Mouse (Mus musculus): ENCODE measurements around the gene AC134908.4. TPM values are rescaled to one million over a fixed set of nuclear protein-coding genes. Genes with fewer than 3 reads are reported as not detected.

The AC134908.4 gene
- total RNA-seq, 1 experiment = not detected

- Histone ChIP-seq H3K4me3 (ENCODE audit: insufficient read depth in 1 of 2, low read depth in 1 of 2, low read length in 2 of 2, poor library complexity in 1 of 2, severe bottlenecking in 1 of 2) (no peak overlapping the region), H3K9ac (ENCODE audit: insufficient read depth, low read depth, low read length, poor library complexity, severe bottlenecking) (no peak overlapping the region), H3K9me3 (ENCODE audit: control insufficient read depth, insufficient read depth, low read depth, low read length) (no peaks in the 10 kb centered on the region), H3K27ac (ENCODE audit: insufficient read depth, low read depth, low read length, poor library complexity, severe bottlenecking) (no peak overlapping the region), H3K36me3 (ENCODE audit: control insufficient read depth, insufficient read depth, low read length, poor library complexity, severe bottlenecking) (peaks cover 54% of the 10 kb centered on the region), H3K4me1 (ENCODE audit: control insufficient read depth in 2 of 2, insufficient read depth in 2 of 2, low read length in 2 of 2, poor library complexity in 1 of 2) (peaks cover 2 to 30% of the 10 kb centered on the region in 2 experiments; a peak in 1 of 4 replicates)
- DNase-seq (ENCODE audit: low read depth, low spot score) = no peak
- TF ChIP-seq CHD2 (IDR thresholded peaks at IDR 0.05; ENCODE audit: low read depth, low read length) (no peak), MAFK (IDR thresholded peaks at IDR 0.05; ENCODE audit: insufficient read depth, low read depth, low read length) (no peak), ZC3H11A (IDR thresholded peaks at IDR 0.05; ENCODE audit: borderline replicate concordance, low read depth, low read length) (no peak)
- in situ Hi-C loops (cut with MboI; ENCODE audit: low sequenced_read_pairs in 2 of 2, unreplicated experiment in 2 of 2) = no loop called here
These were observed 34.8 kb upstream of the AC134908.4 start for GRCm38 (mm10) chr17:25830200-25830753.

GRCm38 (mm10) chr17:25829558-25830017, 34.1 kb upstream of the AC134908.4 start:
- H3K9me3 ChIP-seq (ENCODE audit: control insufficient read depth, insufficient read depth, low read depth, low read length) = no peaks in the 10 kb centered on the region
- H3K4me3 ChIP-seq (ENCODE audit: insufficient read depth in 1 of 2, low read depth in 1 of 2, low read length in 2 of 2, poor library complexity in 1 of 2, severe bottlenecking in 1 of 2) = peak overlapping the region; percentile 70 to 73
- peaks cover 2 to 23% of the 10 kb centered on the region in 2 experiments; a peak in 2 of 4 replicates for H3K4me1 ChIP-seq (ENCODE audit: control insufficient read depth in 2 of 2, insufficient read depth in 2 of 2, low read length in 2 of 2, poor library complexity in 1 of 2)
- H3K9ac ChIP-seq (ENCODE audit: insufficient read depth, low read depth, low read length, poor library complexity, severe bottlenecking) = peak overlapping the region; percentile 86
- no peak for DNase-seq (ENCODE audit: low read depth, low spot score)
- H3K27ac ChIP-seq (ENCODE audit: insufficient read depth, low read depth, low read length, poor library complexity, severe bottlenecking) = peak overlapping the region; percentile 3; the same call in 1 of the 2 replicates
- peaks cover 47% of the 10 kb centered on the region for H3K36me3 ChIP-seq (ENCODE audit: control insufficient read depth, insufficient read depth, low read length, poor library complexity, severe bottlenecking)
- TF ChIP-seq MAFK (IDR thresholded peaks at IDR 0.05; ENCODE audit: insufficient read depth, low read depth, low read length) = no peak
- in situ Hi-C loops (cut with MboI; ENCODE audit: low sequenced_read_pairs in 2 of 2, unreplicated experiment in 2 of 2) = no loop called here

- Histone ChIP-seq H3K36me3 (ENCODE audit: control insufficient read depth, insufficient read depth, low read length, poor library complexity, severe bottlenecking) (peaks cover 47% of the 10 kb centered on the region), H3K4me1 (ENCODE audit: control insufficient read depth in 2 of 2, insufficient read depth in 2 of 2, low read length in 2 of 2, poor library complexity in 1 of 2) (peaks cover 2 to 28% of the 10 kb centered on the region in 2 experiments; a peak in 2 of 4 replicates), H3K4me3 (ENCODE audit: insufficient read depth in 1 of 2, low read depth in 1 of 2, low read length in 2 of 2, poor library complexity in 1 of 2, severe bottlenecking in 1 of 2) (peak within 1 kb of the TSS; percentile 70 to 73), H3K9ac (ENCODE audit: insufficient read depth, low read depth, low read length, poor library complexity, severe bottlenecking) (peak within 1 kb of the TSS; percentile 86), H3K9me3 (ENCODE audit: control insufficient read depth, insufficient read depth, low read depth, low read length) (no peaks in the 10 kb centered on the region), H3K27ac (ENCODE audit: insufficient read depth, low read depth, low read length, poor library complexity, severe bottlenecking) (peak within 1 kb of the TSS; percentile 23; the same call in 1 of the 2 replicates)
- in situ Hi-C loops (cut with MboI; ENCODE audit: low sequenced_read_pairs in 2 of 2, unreplicated experiment in 2 of 2) = no loop called here
- no peak for DNase-seq (ENCODE audit: low read depth, low spot score)
- TF ChIP-seq MAFK (IDR thresholded peaks at IDR 0.05; ENCODE audit: insufficient read depth, low read depth, low read length) (no peak), ZC3H11A (IDR thresholded peaks at IDR 0.05; ENCODE audit: borderline replicate concordance, low read depth, low read length) (no peak), CHD2 (IDR thresholded peaks at IDR 0.05; ENCODE audit: low read depth, low read length) (no peak), HCFC1 (IDR thresholded peaks at IDR 0.05; ENCODE audit: borderline replicate concordance, insufficient read depth, low read length) (no peak), ZNF384 (IDR thresholded peaks at IDR 0.05; ENCODE audit: low read depth, low read length) (no peak)
These were observed 33.5 kb upstream of the AC134908.4 start, which contains the start of gene Jmjd8 for GRCm38 (mm10) chr17:25828712-25829557. Gene Jmjd8 (plus strand): TSS chr17:25828867.

- in situ Hi-C loops (cut with MboI; ENCODE audit: low sequenced_read_pairs in 2 of 2, unreplicated experiment in 2 of 2) = no loop called here
- no peak for DNase-seq (ENCODE audit: low read depth, low spot score)
- Histone ChIP-seq H3K4me1 (ENCODE audit: control insufficient read depth in 2 of 2, insufficient read depth in 2 of 2, low read length in 2 of 2, poor library complexity in 1 of 2) (peaks cover 2 to 28% of the 10 kb centered on the region in 2 experiments; a peak in 2 of 4 replicates), H3K4me3 (ENCODE audit: insufficient read depth in 1 of 2, low read depth in 1 of 2, low read length in 2 of 2, poor library complexity in 1 of 2, severe bottlenecking in 1 of 2) (peak overlapping the region in 1 of 2 experiments; percentile 73; a peak in 1 of 4 replicates), H3K9me3 (ENCODE audit: control insufficient read depth, insufficient read depth, low read depth, low read length) (no peaks in the 10 kb centered on the region), H3K9ac (ENCODE audit: insufficient read depth, low read depth, low read length, poor library complexity, severe bottlenecking) (no peak overlapping the region), H3K27ac (ENCODE audit: insufficient read depth, low read depth, low read length, poor library complexity, severe bottlenecking) (no peak overlapping the region), H3K36me3 (ENCODE audit: control insufficient read depth, insufficient read depth, low read length, poor library complexity, severe bottlenecking) (peaks cover 47% of the 10 kb centered on the region)
- TF ChIP-seq HCFC1 (IDR thresholded peaks at IDR 0.05; ENCODE audit: borderline replicate concordance, insufficient read depth, low read length) (no peak), CHD2 (IDR thresholded peaks at IDR 0.05; ENCODE audit: low read depth, low read length) (no peak), MAFK (IDR thresholded peaks at IDR 0.05; ENCODE audit: insufficient read depth, low read depth, low read length) (no peak), ZNF384 (IDR thresholded peaks at IDR 0.05; ENCODE audit: low read depth, low read length) (no peak), ZC3H11A (IDR thresholded peaks at IDR 0.05; ENCODE audit: borderline replicate concordance, low read depth, low read length) (no peak)
These were observed 32.8 kb upstream of the AC134908.4 start for GRCm38 (mm10) chr17:25828223-25828594.

Data from ES-E14 (cell line).